Mouse (Mus musculus) limb, embryonic 15.5 days (tissue): ENCODE data around the gene Nedd9. TPM values are rescaled to one million over a fixed set of nuclear protein-coding genes. Genes with fewer than 3 reads are reported as not detected.
A peak's percentile ranks its signal among the peaks of the same experiment; 100 is the strongest.

ENCODE experiments used
- ATAC-seq: fragments of 200-750 bp; cut with Nextera tagmentation; 2 replicates; pipeline ENCODE4 v1.8.0; 2017; ENCODE audit warnings: low read depth, moderate TSS enrichment; ENCODE audit not compliant: insufficient number of reproducible peaks, low FRiP score, low TSS enrichment
- H3K27ac ChIP-seq: fragments of 300-500 bp; sonication (generic); 2 replicates; pipeline ENCODE4 v1.5.1; 2015; ENCODE audit warnings: moderate library complexity, mild to moderate bottlenecking, inconsistent platforms
- H3K27me3 ChIP-seq: fragments of 300-500 bp; sonication (generic); 2 replicates; pipeline ENCODE4 v1.6.1; 2015; ENCODE audit warnings: inconsistent platforms
- H3K36me3 ChIP-seq: fragments of 300-500 bp; sonication (generic); 2 replicates; pipeline ENCODE4 v1.6.1; 2015; ENCODE audit warnings: inconsistent platforms
- H3K4me1 ChIP-seq: fragments of 300-500 bp; sonication (generic); 2 replicates; pipeline ENCODE4 v1.6.1; 2015; ENCODE audit warnings: inconsistent platforms
- H3K4me2 ChIP-seq: fragments of 300-500 bp; sonication (generic); 2 replicates; pipeline ENCODE4 v1.6.1; 2015; ENCODE audit warnings: mild to moderate bottlenecking, inconsistent platforms
- H3K4me3 ChIP-seq: fragments of 300-500 bp; sonication (generic); 2 replicates; pipeline ENCODE4 v1.5.1; 2015; ENCODE audit warnings: mild to moderate bottlenecking, inconsistent platforms
- H3K9ac ChIP-seq: fragments of 300-500 bp; sonication (generic); 2 replicates; pipeline ENCODE4 v1.6.1; 2015; ENCODE audit warnings: inconsistent platforms
- H3K9me3 ChIP-seq: fragments of 300-500 bp; sonication (generic); 2 replicates; pipeline ENCODE4 v1.6.1; 2016; ENCODE audit warnings: inconsistent platforms
- WGBS: fragments of 180-500 bp; shearing (Covaris S2); methylation state at CpG from one replicate; pipeline ENCODE4 v1.1.7; 2015; 5-methylcytosine and 5-hydroxymethylcytosine counted together
- polyA plus RNA-seq: library from polyadenylated mRNA; unstranded; fragments of >200 nt; fragmentation: Nextera tagmentation; extraction: Ambion mirVana; gene quantifications from 2 replicates; pipeline ENCODE4 v1.2.1, GENCODE M21; 2015

Gene Nedd9
- polyA plus RNA-seq, 1 experiment from 2014 or later, result 40.1 TPM

DNA sequence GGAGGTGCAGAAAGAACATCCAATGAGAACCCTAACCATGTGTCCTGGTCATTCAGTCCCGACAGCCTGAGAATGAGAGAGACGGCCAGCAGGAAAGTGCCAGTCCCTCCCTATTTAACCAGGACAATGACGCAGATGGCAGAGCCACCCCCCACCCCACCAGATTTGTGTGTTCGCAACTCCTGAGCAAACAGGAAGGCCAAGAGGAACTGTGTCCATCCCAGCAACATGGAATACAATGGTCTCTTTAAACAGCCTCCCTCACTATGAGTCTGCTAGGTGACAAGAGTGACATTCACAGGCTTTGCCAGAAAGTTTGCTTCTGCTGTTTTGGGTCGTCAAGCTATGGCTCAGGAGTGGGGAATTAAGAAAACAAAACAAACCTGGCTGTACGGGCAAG lies 141.9 kb downstream of the Nedd9 start:
- 64% methylated on average over 6 of the region's 6 CpGs for WGBS
- H3K4me1 ChIP-seq, result peaks cover 36% of the 10 kb centered on the region
- H3K4me2 ChIP-seq, result no peak overlapping the region
- H3K4me3 ChIP-seq, result no peak overlapping the region
- no peak overlapping the region for H3K27ac ChIP-seq
- no peak overlapping the region for H3K9ac ChIP-seq
- ATAC-seq, result no peak
- peaks cover 4% of the 10 kb centered on the region; the same call in 1 of the 2 replicates for H3K36me3 ChIP-seq
- H3K9me3 ChIP-seq, result no peaks in the 10 kb centered on the region
- H3K27me3 ChIP-seq, result no peaks in the 10 kb centered on the region

- WGBS, result 77% methylated on average over 3 of the region's 3 CpGs
- Histone ChIP-seq H3K9me3 (no peaks in the 10 kb centered on the region), H3K4me2 (no peak overlapping the region), H3K27me3 (no peaks in the 10 kb centered on the region), H3K4me1 (peaks cover 40% of the 10 kb centered on the region), H3K4me3 (no peak overlapping the region), H3K27ac (no peak overlapping the region), H3K9ac (no peak overlapping the region), H3K36me3 (peaks cover 4% of the 10 kb centered on the region; the same call in 1 of the 2 replicates)
- no peak for ATAC-seq
These were observed 143.3 kb downstream of the Nedd9 start for GRCm38 (mm10) chr13:41343887-41344266.

GRCm38 (mm10) chr13:41343163-41343886 lies 143.8 kb downstream of the Nedd9 start:
- peaks cover 38% of the 10 kb centered on the region for H3K4me1 ChIP-seq
- no peaks in the 10 kb centered on the region for H3K27me3 ChIP-seq
- no peak for ATAC-seq
- no peak overlapping the region for H3K4me3 ChIP-seq
- H3K9ac ChIP-seq, result no peak overlapping the region
- H3K9me3 ChIP-seq, result no peaks in the 10 kb centered on the region
- no peak overlapping the region for H3K27ac ChIP-seq
- H3K36me3 ChIP-seq, result peaks cover 5% of the 10 kb centered on the region; the same call in 1 of the 2 replicates
- 45% methylated on average over 3 of the region's 3 CpGs for whole genome bisulfite sequencing
- no peak overlapping the region for H3K4me2 ChIP-seq

- no peaks in the 10 kb centered on the region for H3K27me3 ChIP-seq
- H3K9me3 ChIP-seq, result no peaks in the 10 kb centered on the region
- H3K36me3 ChIP-seq, result peaks cover 17% of the 10 kb centered on the region
- no peak overlapping the region for H3K4me3 ChIP-seq
- no peak for ATAC-seq
- H3K9ac ChIP-seq, result no peak overlapping the region
- 70% methylated on average over 9 of the region's 9 CpGs for WGBS
- no peak overlapping the region for H3K27ac ChIP-seq
- H3K4me2 ChIP-seq, result no peak overlapping the region
- peaks cover 33% of the 10 kb centered on the region for H3K4me1 ChIP-seq
These were observed 145.7 kb downstream of the Nedd9 start for GRCm38 (mm10) chr13:41341422-41341821.

- peak overlapping the region; percentile 19; the same call in 1 of the 2 replicates for H3K4me2 ChIP-seq
These were observed 147.4 kb downstream of the Nedd9 start for GRCm38 (mm10) chr13:41339653-41340351.

DNA sequence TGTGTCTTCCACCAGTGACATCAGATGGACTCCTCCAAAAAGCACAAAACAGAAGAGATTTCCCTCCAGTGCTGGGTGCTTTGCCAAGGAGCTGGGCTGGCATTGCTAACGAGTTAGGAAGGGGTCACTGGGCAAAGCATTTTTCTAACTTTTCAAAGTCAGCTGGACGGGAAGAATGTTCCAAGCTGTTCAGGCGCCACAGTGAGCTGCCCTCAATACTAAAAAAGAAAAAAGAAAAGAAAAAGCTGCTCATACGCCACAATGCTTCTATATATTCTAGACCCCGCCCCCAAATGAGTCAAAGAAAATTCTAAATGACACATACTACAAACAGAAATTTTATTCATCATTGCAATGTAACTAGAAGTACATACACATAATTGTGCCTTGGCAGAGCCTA lies 148.0 kb downstream of the Nedd9 start:
- WGBS, result 71% methylated on average over 5 of the region's 5 CpGs
- Histone ChIP-seq H3K4me2 (no peak overlapping the region), H3K4me3 (no peak overlapping the region), H3K9ac (no peak overlapping the region), H3K36me3 (peaks cover 17% of the 10 kb centered on the region), H3K4me1 (peaks cover 32% of the 10 kb centered on the region), H3K27me3 (no peaks in the 10 kb centered on the region), H3K9me3 (no peaks in the 10 kb centered on the region), H3K27ac (peak overlapping the region; percentile 75)
- no peak for ATAC-seq

More at GRCm38 (mm10) chr13:41339653-41340351, 147.4 kb downstream of the Nedd9 start:
- H3K4me1 ChIP-seq, result peaks cover 32% of the 10 kb centered on the region
- no peak overlapping the region for H3K4me3 ChIP-seq
- peak; percentile 64 for ATAC-seq
- H3K36me3 ChIP-seq, result peaks cover 17% of the 10 kb centered on the region
- H3K27ac ChIP-seq, result peak overlapping the region; percentile 75
- H3K9me3 ChIP-seq, result no peaks in the 10 kb centered on the region
- no peaks in the 10 kb centered on the region for H3K27me3 ChIP-seq
- H3K9ac ChIP-seq, result no peak overlapping the region
- 45% methylated on average over 22 of the region's 22 CpGs for WGBS

- no peak overlapping the region for H3K27ac ChIP-seq
- WGBS, result 85% methylated on average over 2 of the region's 2 CpGs
- H3K9me3 ChIP-seq, result no peaks in the 10 kb centered on the region
- no peak overlapping the region for H3K4me2 ChIP-seq
- no peak overlapping the region for H3K4me3 ChIP-seq
- no peak overlapping the region for H3K9ac ChIP-seq
- peaks cover 30% of the 10 kb centered on the region for H3K4me1 ChIP-seq
- peaks cover 22% of the 10 kb centered on the region for H3K36me3 ChIP-seq
- ATAC-seq, result no peak
- H3K27me3 ChIP-seq, result no peaks in the 10 kb centered on the region
These were observed 149.8 kb downstream of the Nedd9 start for GRCm38 (mm10) chr13:41337407-41337806.

- no peaks in the 10 kb centered on the region for H3K27me3 ChIP-seq
- no peak overlapping the region for H3K4me3 ChIP-seq
- H3K9me3 ChIP-seq, result no peaks in the 10 kb centered on the region
- peaks cover 26% of the 10 kb centered on the region for H3K4me1 ChIP-seq
- peaks cover 22% of the 10 kb centered on the region for H3K36me3 ChIP-seq
- H3K27ac ChIP-seq, result 0 out of 2 replicates have a peak overlapping the region, but pooled peaks have one; percentile 6
- ATAC-seq, result 0 out of 2 replicates have a peak, but pooled peaks have one; percentile 21
- WGBS, result 61% methylated on average over 6 of the region's 6 CpGs
- no peak overlapping the region for H3K4me2 ChIP-seq
- H3K9ac ChIP-seq, result no peak overlapping the region
These were observed 150.9 kb downstream of the Nedd9 start for GRCm38 (mm10) chr13:41336260-41336659.

DNA sequence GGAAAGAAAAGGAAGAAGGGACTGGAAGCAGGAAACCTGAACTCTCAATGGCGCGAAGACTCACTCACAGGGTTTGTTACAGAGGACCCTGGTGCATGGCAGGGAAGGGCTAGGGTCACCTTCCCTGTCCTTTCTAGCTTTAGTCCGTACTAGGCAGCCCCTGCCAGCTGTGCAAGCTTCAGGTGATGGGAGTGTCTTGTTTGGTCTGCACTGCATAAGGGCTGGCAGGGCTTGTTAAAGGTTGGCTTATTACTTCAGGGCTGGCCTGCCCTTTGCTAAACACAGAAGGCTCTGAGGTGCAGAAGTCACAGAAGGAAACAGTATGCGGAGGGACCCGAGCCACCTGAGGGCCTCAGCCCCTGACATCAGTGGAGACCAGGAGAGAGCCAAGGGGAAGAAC lies 151.4 kb downstream of the Nedd9 start:
- Histone ChIP-seq H3K27me3 (no peaks in the 10 kb centered on the region), H3K27ac (peak overlapping the region; percentile 19; the same call in 1 of the 2 replicates), H3K9me3 (no peaks in the 10 kb centered on the region), H3K4me1 (peaks cover 22% of the 10 kb centered on the region), H3K4me3 (no peak overlapping the region), H3K4me2 (no peak overlapping the region), H3K36me3 (peaks cover 22% of the 10 kb centered on the region), H3K9ac (no peak overlapping the region)
- 0 out of 2 replicates have a peak, but pooled peaks have one; percentile 17 for ATAC-seq
- WGBS, result 80% methylated on average over 5 of the region's 5 CpGs

- 94% methylated on average over 5 of the region's 5 CpGs for WGBS
These were observed 152.5 kb downstream of the Nedd9 start for GRCm38 (mm10) chr13:41334641-41335000.

GRCm38 (mm10) chr13:41333889-41334640 lies 153.1 kb downstream of the Nedd9 start:
- no peak overlapping the region for H3K9ac ChIP-seq

More at GRCm38 (mm10) chr13:41334641-41335000, 152.5 kb downstream of the Nedd9 start:
- H3K4me3 ChIP-seq, result no peak overlapping the region
- H3K9me3 ChIP-seq, result no peaks in the 10 kb centered on the region
- H3K27ac ChIP-seq, result no peak overlapping the region
- peaks cover 14% of the 10 kb centered on the region for H3K4me1 ChIP-seq
- H3K27me3 ChIP-seq, result no peaks in the 10 kb centered on the region
- H3K36me3 ChIP-seq, result peaks cover 28% of the 10 kb centered on the region
- no peak overlapping the region for H3K4me2 ChIP-seq
- H3K9ac ChIP-seq, result no peak overlapping the region
- no peak for ATAC-seq

More at GRCm38 (mm10) chr13:41333889-41334640, 153.1 kb downstream of the Nedd9 start:
- H3K36me3 ChIP-seq, result peaks cover 31% of the 10 kb centered on the region
- no peak overlapping the region for H3K4me2 ChIP-seq
- no peak overlapping the region for H3K4me3 ChIP-seq
- WGBS, result 77% methylated on average over 14 of the region's 14 CpGs
- no peaks in the 10 kb centered on the region for H3K9me3 ChIP-seq
- no peak for ATAC-seq
- no peak overlapping the region for H3K27ac ChIP-seq
- H3K4me1 ChIP-seq, result peaks cover 11% of the 10 kb centered on the region; the same call in 1 of the 2 replicates
- H3K27me3 ChIP-seq, result no peaks in the 10 kb centered on the region
